In genomic region chr3:53376864-53377447, GRCm38 (mm10) we compare ENCODE assay signal across 10 mouse cellular contexts.
DNase-seq lines count a peak whose midpoint lies in the region; ATAC-seq lines count a peak whose summit lies in the region.
"Had no signal": no experiment of that assay in that cellular context is flagged by ENCODE, and none has a peak within 500 bp of the region (broad histone marks: within the 10 kb centered on the region; RNA-seq: fewer than 3 reads in every experiment).

No protein-coding gene starts in this region.

- ATAC-seq in inflammation-experienced regulatory T-cells, adult 6 months: no peak

- DNase-seq in right cerebral cortex, adult 18-20 months: peak; percentile 74
- DNase-seq in right cerebral cortex, postnatal 4 days: no peak
- peak; percentile 6 to 29 for DNase-seq in frontal cortex, postnatal 25 days (ENCODE audit: low spot score in 2 of 2)
- peak; percentile 42 to 56 for DNase-seq in left cerebral cortex, adult 9 months (ENCODE audit: low spot score in 2 of 2)
- no peak for DNase-seq in thymus, adult 18-20 months
- DNase-seq in liver: no peak
- DNase-seq in retina, postnatal 1 day: no peak
- DNase-seq: lung, postnatal 4 days; thymus, postnatal 14 days had no signal

Comparison
In these comparisons a context has a peak if more than half of its experiments do, and no peak if none do; other contexts are left out.
1. DNase-seq: peak in right cerebral cortex, adult 18-20 months (single experiment), frontal cortex, postnatal 25 days (2 of 2) and left cerebral cortex, adult 9 months (2 of 2); none in right cerebral cortex, postnatal 4 days (single experiment), thymus, adult 18-20 months (0 of 2), liver (single experiment) and retina, postnatal 1 day (single experiment).